ENCODE assay signal across 16 mouse cellular contexts in genomic region chr1:22661825-22662224, GRCm38 (mm10).
"Had no signal": no experiment of that assay in that cellular context is flagged by ENCODE, and none has a peak within 500 bp of the region (broad histone marks: within the 10 kb centered on the region; RNA-seq: fewer than 3 reads in every experiment).

No protein-coding gene starts in this region.

- DNase-seq: retina, postnatal 1 day; right cerebral cortex, adult 18-20 months; right cerebral cortex, postnatal 25 days; right cerebral cortex, postnatal 4 days; spleen, adult 18-20 months; thymus, adult 18-20 months; thymus, adult 2 months; thymus, postnatal 14 days; thymus, postnatal 25 days; thymus, postnatal 36 days; thymus, postnatal 4 days had no signal

- H3K4me2 ChIP-seq: neural tube, embryonic 12.5 days; neural tube, embryonic 13.5 days; neural tube, embryonic 15.5 days; stomach, embryonic 15.5 days had no signal

- H3K9ac ChIP-seq: neural tube, embryonic 12.5 days; neural tube, embryonic 13.5 days; neural tube, embryonic 15.5 days; stomach, embryonic 15.5 days had no signal

- H3K4me1 ChIP-seq: neural tube, embryonic 12.5 days; neural tube, embryonic 13.5 days; neural tube, embryonic 15.5 days; stomach, embryonic 15.5 days had no signal

- H3K27me3 ChIP-seq: neural tube, embryonic 12.5 days; neural tube, embryonic 13.5 days; neural tube, embryonic 15.5 days; stomach, embryonic 15.5 days had no signal

- H3K4me3 ChIP-seq: neural tube, embryonic 12.5 days; neural tube, embryonic 13.5 days; neural tube, embryonic 15.5 days; stomach, embryonic 15.5 days had no signal

- H3K9me3 ChIP-seq: neural tube, embryonic 12.5 days; neural tube, embryonic 13.5 days; neural tube, embryonic 15.5 days; stomach, embryonic 15.5 days had no signal

- H3K36me3 ChIP-seq: neural tube, embryonic 12.5 days; neural tube, embryonic 13.5 days; neural tube, embryonic 15.5 days; stomach, embryonic 15.5 days had no signal

- H3K27ac ChIP-seq: neural tube, embryonic 12.5 days; neural tube, embryonic 13.5 days; neural tube, embryonic 15.5 days; stomach, embryonic 15.5 days; stomach, postnatal 0 days had no signal
